Mouse (Mus musculus): ENCODE measurements at regions not wholly inside any gene's neighbourhood (a gene's known extent, or its start where the extent isn't known, plus 50 kb on each side); places are given as distances from the start of the nearest gene placed in this dataset.

- WGBS: 16% methylated on average over 11 of the region's 11 CpGs
- Histone ChIP-seq H3K27ac (replicated peaks; ENCODE audit: low read depth, low read length) (no peak overlapping the region), H3K4me2 (ENCODE audit: low read depth, severe bottlenecking) (peak overlapping the region; percentile 83), H3K27me3 (ENCODE audit: control insufficient read depth, insufficient read depth, low read length) (peaks cover 29% of the 10 kb centered on the region), H3K4me3 (ENCODE audit: low read depth, low read length) (peak overlapping the region; percentile 47), H3K9ac (ENCODE audit: low read length) (no peak overlapping the region), H3K9me3 (ENCODE audit: control insufficient read depth, low read length) (no peaks in the 10 kb centered on the region), H3K36me3 (ENCODE audit: control insufficient read depth, insufficient read depth, low read length) (no peaks in the 10 kb centered on the region), H3K4me1 (ENCODE audit: control insufficient read depth, insufficient read depth, low read length) (peaks cover 7% of the 10 kb centered on the region)
- ATAC-seq (ENCODE audit: insufficient number of reproducible peaks, low FRiP score, low TSS enrichment, low read depth) (no peak), DNase-seq (ENCODE audit: low spot score) (peak; percentile 28)
Measured at GRCm38 (mm10) chr8:126139546-126139870, 144.5 kb downstream of the Kcnk1 start.

- no peaks in the 10 kb centered on the region for H3K36me3 ChIP-seq (ENCODE audit: control insufficient read depth, insufficient read depth, low read length)
- peaks cover 29% of the 10 kb centered on the region for H3K27me3 ChIP-seq (ENCODE audit: control insufficient read depth, insufficient read depth, low read length)
- ATAC-seq (ENCODE audit: insufficient number of reproducible peaks, low FRiP score, low TSS enrichment, low read depth): no peak
Measured at GRCm38 (mm10) chr8:126140998-126141397, 146.0 kb downstream of the Kcnk1 start.

GRCm38 (mm10) chr8:126151527-126151926 lies 146.8 kb upstream of the Slc35f3 start:
- DNase-seq (ENCODE audit: low spot score) (no peak), ATAC-seq (ENCODE audit: insufficient number of reproducible peaks, low FRiP score, low TSS enrichment, low read depth) (no peak)
- Histone ChIP-seq H3K27me3 (ENCODE audit: control insufficient read depth, insufficient read depth, low read length) (no peaks in the 10 kb centered on the region), H3K4me3 (ENCODE audit: low read depth, low read length) (no peak overlapping the region), H3K4me1 (ENCODE audit: control insufficient read depth, insufficient read depth, low read length) (no peaks in the 10 kb centered on the region), H3K36me3 (ENCODE audit: control insufficient read depth, insufficient read depth, low read length) (no peaks in the 10 kb centered on the region), H3K4me2 (ENCODE audit: low read depth, severe bottlenecking) (no peak overlapping the region), H3K9me3 (ENCODE audit: control insufficient read depth, low read length) (no peaks in the 10 kb centered on the region), H3K27ac (replicated peaks; ENCODE audit: low read depth, low read length) (no peak overlapping the region), H3K9ac (ENCODE audit: low read length) (no peak overlapping the region)
- WGBS: 73% methylated on average over 4 of the region's 4 CpGs

More at GRCm38 (mm10) chr8:126140998-126141397, 146.0 kb downstream of the Kcnk1 start:
- H3K4me2 ChIP-seq (ENCODE audit: low read depth, severe bottlenecking): no peak overlapping the region
- peaks cover 7% of the 10 kb centered on the region for H3K4me1 ChIP-seq (ENCODE audit: control insufficient read depth, insufficient read depth, low read length)
- H3K27ac ChIP-seq (replicated peaks; ENCODE audit: low read depth, low read length): no peak overlapping the region
- no peaks in the 10 kb centered on the region for H3K9me3 ChIP-seq (ENCODE audit: control insufficient read depth, low read length)
- 86% methylated on average over 6 of the region's 6 CpGs for WGBS
- no peak for DNase-seq (ENCODE audit: low spot score)
- no peak overlapping the region for H3K4me3 ChIP-seq (ENCODE audit: low read depth, low read length)
- H3K9ac ChIP-seq (ENCODE audit: low read length): no peak overlapping the region

- Histone ChIP-seq H3K4me3 (ENCODE audit: low read depth, low read length) (no peak overlapping the region), H3K27me3 (ENCODE audit: control insufficient read depth, insufficient read depth, low read length) (no peaks in the 10 kb centered on the region), H3K9me3 (ENCODE audit: control insufficient read depth, low read length) (no peaks in the 10 kb centered on the region), H3K4me1 (ENCODE audit: control insufficient read depth, insufficient read depth, low read length) (no peaks in the 10 kb centered on the region), H3K9ac (ENCODE audit: low read length) (no peak overlapping the region), H3K36me3 (ENCODE audit: control insufficient read depth, insufficient read depth, low read length) (no peaks in the 10 kb centered on the region), H3K4me2 (ENCODE audit: low read depth, severe bottlenecking) (no peak overlapping the region), H3K27ac (replicated peaks; ENCODE audit: low read depth, low read length) (no peak overlapping the region)
- DNase-seq (ENCODE audit: low spot score) (no peak), ATAC-seq (ENCODE audit: insufficient number of reproducible peaks, low FRiP score, low TSS enrichment, low read depth) (no peak)
- 73% methylated on average over 1 of the region's 1 CpGs for WGBS
Measured at GRCm38 (mm10) chr8:126153955-126154354, 144.4 kb upstream of the Slc35f3 start.

- Histone ChIP-seq H3K4me3 (ENCODE audit: low read depth, low read length) (no peak overlapping the region), H3K9me3 (ENCODE audit: control insufficient read depth, low read length) (no peaks in the 10 kb centered on the region), H3K4me1 (ENCODE audit: control insufficient read depth, insufficient read depth, low read length) (no peaks in the 10 kb centered on the region), H3K36me3 (ENCODE audit: control insufficient read depth, insufficient read depth, low read length) (no peaks in the 10 kb centered on the region), H3K4me2 (ENCODE audit: low read depth, severe bottlenecking) (no peak overlapping the region), H3K27me3 (ENCODE audit: control insufficient read depth, insufficient read depth, low read length) (no peaks in the 10 kb centered on the region), H3K9ac (ENCODE audit: low read length) (no peak overlapping the region), H3K27ac (replicated peaks; ENCODE audit: low read depth, low read length) (no peak overlapping the region)
- peak; percentile 45 for DNase-seq (ENCODE audit: low spot score)
- 74% methylated on average over 8 of the region's 8 CpGs for WGBS
- no peak for ATAC-seq (ENCODE audit: insufficient number of reproducible peaks, low FRiP score, low TSS enrichment, low read depth)
Measured at GRCm38 (mm10) chr8:126157452-126158185, 140.7 kb upstream of the Slc35f3 start.

GRCm38 (mm10) chr8:126159485-126159884 lies 138.9 kb upstream of the Slc35f3 start:
- ATAC-seq (ENCODE audit: insufficient number of reproducible peaks, low FRiP score, low TSS enrichment, low read depth) (no peak), DNase-seq (ENCODE audit: low spot score) (no peak)
- Histone ChIP-seq H3K4me1 (ENCODE audit: control insufficient read depth, insufficient read depth, low read length) (no peaks in the 10 kb centered on the region), H3K9me3 (ENCODE audit: control insufficient read depth, low read length) (no peaks in the 10 kb centered on the region), H3K4me2 (ENCODE audit: low read depth, severe bottlenecking) (no peak overlapping the region), H3K36me3 (ENCODE audit: control insufficient read depth, insufficient read depth, low read length) (no peaks in the 10 kb centered on the region), H3K9ac (ENCODE audit: low read length) (no peak overlapping the region), H3K27ac (replicated peaks; ENCODE audit: low read depth, low read length) (no peak overlapping the region), H3K4me3 (ENCODE audit: low read depth, low read length) (no peak overlapping the region), H3K27me3 (ENCODE audit: control insufficient read depth, insufficient read depth, low read length) (no peaks in the 10 kb centered on the region)
- WGBS: 94% methylated on average over 4 of the region's 4 CpGs

- Histone ChIP-seq H3K9ac (ENCODE audit: low read length) (no peak overlapping the region), H3K27me3 (ENCODE audit: control insufficient read depth, insufficient read depth, low read length) (no peaks in the 10 kb centered on the region), H3K9me3 (ENCODE audit: control insufficient read depth, low read length) (no peaks in the 10 kb centered on the region), H3K4me1 (ENCODE audit: control insufficient read depth, insufficient read depth, low read length) (no peaks in the 10 kb centered on the region), H3K4me3 (ENCODE audit: low read depth, low read length) (no peak overlapping the region), H3K27ac (replicated peaks; ENCODE audit: low read depth, low read length) (no peak overlapping the region), H3K36me3 (ENCODE audit: control insufficient read depth, insufficient read depth, low read length) (no peaks in the 10 kb centered on the region), H3K4me2 (ENCODE audit: low read depth, severe bottlenecking) (no peak overlapping the region)
- 81% methylated on average over 9 of the region's 9 CpGs for WGBS
- DNase-seq (ENCODE audit: low spot score) (no peak), ATAC-seq (ENCODE audit: insufficient number of reproducible peaks, low FRiP score, low TSS enrichment, low read depth) (no peak)
Measured at GRCm38 (mm10) chr8:126160356-126160975, 137.9 kb upstream of the Slc35f3 start.

GRCm38 (mm10) chr8:126162748-126163371 lies 135.5 kb upstream of the Slc35f3 start:
- 28% methylated on average over 11 of the region's 11 CpGs for WGBS
- Histone ChIP-seq H3K36me3 (ENCODE audit: control insufficient read depth, insufficient read depth, low read length) (no peaks in the 10 kb centered on the region), H3K4me3 (ENCODE audit: low read depth, low read length) (no peak overlapping the region), H3K9me3 (ENCODE audit: control insufficient read depth, low read length) (no peaks in the 10 kb centered on the region), H3K4me1 (ENCODE audit: control insufficient read depth, insufficient read depth, low read length) (no peaks in the 10 kb centered on the region), H3K27me3 (ENCODE audit: control insufficient read depth, insufficient read depth, low read length) (no peaks in the 10 kb centered on the region), H3K27ac (replicated peaks; ENCODE audit: low read depth, low read length) (no peak overlapping the region), H3K4me2 (ENCODE audit: low read depth, severe bottlenecking) (no peak overlapping the region), H3K9ac (ENCODE audit: low read length) (no peak overlapping the region)
- ATAC-seq (ENCODE audit: insufficient number of reproducible peaks, low FRiP score, low TSS enrichment, low read depth): no peak
- DNase-seq (ENCODE audit: low spot score): no peak

Measured in limb, embryonic 11.5 days (tissue).